Mouse (Mus musculus) liver, embryonic 13.5 days (tissue): ENCODE measurements around the gene Rnf187. TPM values are rescaled to one million over a fixed set of nuclear protein-coding genes. Genes with fewer than 3 reads are reported as not detected.

Experiments used
- ATAC-seq: fragments of 200-750 bp; cut with Nextera tagmentation; 2 replicates; pipeline ENCODE4 v1.8.0; 2017; ENCODE audit warnings: low read depth, mild to moderate bottlenecking, moderate number of reproducible peaks, moderate library complexity
- DNase-seq: peaks from one replicate; pipeline ENCODE4 v3.0.0; 2022
- H3K27ac ChIP-seq: fragments of 300-500 bp; sonication (generic); 2 replicates; pipeline ENCODE4 v1.5.1; 2015; ENCODE audit warnings: moderate library complexity, mild to moderate bottlenecking, inconsistent platforms
- H3K27me3 ChIP-seq: fragments of 300-500 bp; sonication (generic); 2 replicates; pipeline ENCODE4 v1.6.1; 2015; ENCODE audit warnings: mild to moderate bottlenecking, inconsistent platforms
- H3K36me3 ChIP-seq: fragments of 300-500 bp; sonication (generic); 2 replicates; pipeline ENCODE4 v1.6.1; 2015; ENCODE audit warnings: mild to moderate bottlenecking, inconsistent platforms
- H3K4me1 ChIP-seq: fragments of 300-500 bp; sonication (generic); replicated peaks from 2 replicates; pipeline ENCODE4 v1.6.1; 2015; ENCODE audit warnings: inconsistent platforms
- H3K4me2 ChIP-seq: fragments of 300-500 bp; sonication (generic); 2 replicates; pipeline ENCODE4 v1.6.1; 2015; ENCODE audit warnings: inconsistent platforms, mild to moderate bottlenecking, moderate library complexity
- H3K4me3 ChIP-seq: fragments of 300-500 bp; sonication (generic); replicated peaks from 2 replicates; pipeline ENCODE4 v1.5.1; 2015; ENCODE audit warnings: mild to moderate bottlenecking, inconsistent platforms
- H3K9ac ChIP-seq: fragments of 300-500 bp; sonication (generic); 2 replicates; pipeline ENCODE4 v1.6.1; 2015; ENCODE audit warnings: mild to moderate bottlenecking, inconsistent platforms
- H3K9me3 ChIP-seq: fragments of 300-500 bp; sonication (generic); replicated peaks from 2 replicates; pipeline ENCODE4 v1.6.1; 2016; ENCODE audit warnings: inconsistent platforms
- WGBS: fragments of 180-500 bp; shearing (Covaris S2); methylation state at CpG from one replicate; pipeline ENCODE4 v1.1.7; 2015; ENCODE audit not compliant: insufficient replicate concordance; 5-methylcytosine and 5-hydroxymethylcytosine counted together
- polyA plus RNA-seq: library from polyadenylated mRNA; unstranded; fragments of >200 nt; fragmentation: Nextera tagmentation; extraction: Ambion mirVana; gene quantifications from 2 replicates; pipeline ENCODE4 v1.2.1, GENCODE M21; 2015

The Rnf187 gene
- 125 and 130 TPM in 2 replicates for polyA plus RNA-seq

DNA sequence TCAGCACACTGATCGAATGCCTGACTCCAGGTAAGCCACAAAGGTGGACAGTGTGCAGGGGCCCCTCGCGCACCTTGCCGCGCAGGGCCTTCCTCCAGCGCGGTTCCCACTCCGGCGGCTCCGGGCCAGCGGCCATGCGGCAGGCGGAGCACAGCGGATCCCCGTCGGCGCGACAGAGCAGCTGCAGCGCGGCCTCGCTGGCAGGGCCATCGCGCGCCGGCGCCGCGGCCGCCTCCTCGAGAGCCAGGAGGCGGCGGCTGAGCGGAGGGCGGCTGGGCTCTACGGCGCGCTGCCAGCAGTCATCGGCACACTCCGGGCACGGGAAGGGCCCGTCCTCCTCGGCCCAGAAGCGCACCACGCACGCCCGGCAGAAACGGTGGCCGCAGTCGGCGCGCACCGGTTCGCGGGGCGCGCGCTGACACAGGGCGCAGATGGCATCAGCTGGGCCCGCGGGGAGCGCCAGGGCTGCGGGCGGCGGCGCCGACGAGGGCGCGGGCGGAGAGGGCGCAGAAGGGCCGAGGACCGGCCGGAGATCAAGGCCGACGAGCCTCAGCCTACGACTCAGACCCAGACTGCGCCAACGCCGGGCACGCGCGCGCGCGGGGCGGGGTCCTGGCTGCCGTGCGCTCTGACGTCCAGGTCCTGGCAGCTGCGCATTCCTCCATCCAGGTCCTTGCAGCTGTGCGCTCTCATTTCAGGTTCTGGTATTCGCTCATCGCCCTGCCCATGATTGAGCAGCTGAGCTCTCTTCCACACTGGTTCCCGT is at the start of gene Rnf187:
Rnf187 (minus strand) TSS at position 595 of the 766 bp plus-strand sequence.
- peak within 1 kb of the TSS; percentile 96 for H3K4me2 ChIP-seq
- ATAC-seq (peak; percentile 95), DNase-seq (peak; percentile 79)
- H3K27ac ChIP-seq, result peak within 1 kb of the TSS; percentile 95
- peak within 1 kb of the TSS; percentile 94 for H3K4me3 ChIP-seq
- peaks cover 35% of the 10 kb centered on the region for H3K4me1 ChIP-seq
- no peaks in the 10 kb centered on the region for H3K9me3 ChIP-seq
- H3K27me3 ChIP-seq, result peaks cover 13% of the 10 kb centered on the region
- WGBS, result under 1% methylated on average over 95 of the region's 95 CpGs
- H3K9ac ChIP-seq, result peak within 1 kb of the TSS; percentile 98
- peaks cover 35% of the 10 kb centered on the region for H3K36me3 ChIP-seq

DNA sequence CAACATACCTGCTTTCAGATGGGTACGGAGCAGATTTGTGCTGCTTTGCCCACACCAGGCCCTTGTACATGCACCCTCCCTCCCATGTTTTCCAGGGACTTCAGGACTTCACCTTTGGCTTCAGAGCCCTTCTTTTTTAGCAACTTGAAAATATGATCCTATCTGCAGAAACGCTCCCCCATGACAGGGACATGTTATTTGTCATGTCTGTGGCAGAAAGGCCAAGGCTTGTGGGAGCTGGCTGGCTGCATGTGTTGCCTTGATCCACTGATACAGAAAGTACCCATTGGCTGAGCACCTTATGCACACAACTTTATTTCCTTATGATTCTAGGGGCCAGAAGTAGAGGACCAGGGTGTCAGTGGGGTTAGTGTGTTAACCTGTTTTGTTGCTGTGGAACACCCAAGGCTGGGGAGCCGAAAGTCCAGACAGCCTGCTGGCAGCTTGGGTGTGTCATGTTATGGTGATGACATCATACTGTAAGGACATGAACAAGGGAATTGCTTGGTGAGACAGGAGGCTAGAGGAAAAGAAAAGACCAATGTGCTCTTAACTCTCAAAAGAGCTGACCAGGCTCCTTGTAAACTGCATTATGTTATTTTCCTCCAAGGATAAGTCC is 46.7 kb upstream of the Rnf187 start:
- Histone ChIP-seq H3K4me1 (peaks cover 41% of the 10 kb centered on the region), H3K36me3 (peaks cover 88% of the 10 kb centered on the region), H3K27ac (no peak overlapping the region), H3K4me2 (no peak overlapping the region), H3K4me3 (no peak overlapping the region), H3K9me3 (no peaks in the 10 kb centered on the region), H3K27me3 (no peaks in the 10 kb centered on the region), H3K9ac (no peak overlapping the region)
- no peak for ATAC-seq
- no peak for DNase-seq
- 79% methylated on average over 3 of the region's 3 CpGs for WGBS

DNA sequence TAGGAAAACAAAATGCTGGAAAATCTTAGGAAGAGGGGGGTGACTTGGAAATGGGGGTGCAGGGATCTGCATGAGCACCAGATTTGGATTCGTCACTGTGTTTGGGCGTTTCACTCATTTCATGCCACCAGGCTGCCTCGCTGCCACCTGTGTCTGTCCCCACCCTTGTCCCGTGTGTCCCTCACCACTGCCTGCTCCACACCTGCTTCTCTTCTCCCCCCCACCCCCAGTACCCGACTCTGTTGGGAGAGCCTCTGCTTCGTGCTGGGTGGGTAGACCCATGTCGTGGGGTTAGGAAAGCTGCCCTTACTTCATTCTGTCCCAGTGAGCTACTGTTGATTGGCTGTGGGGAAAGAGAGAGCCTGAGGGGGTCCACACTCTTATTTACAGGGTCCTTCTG is 45.9 kb upstream of the Rnf187 start:
- H3K4me2 ChIP-seq, result no peak overlapping the region
- DNase-seq, result no peak
- 84% methylated on average over 7 of the region's 7 CpGs for WGBS
- no peak overlapping the region for H3K9ac ChIP-seq
- no peak for ATAC-seq
- peaks cover 43% of the 10 kb centered on the region for H3K4me1 ChIP-seq
- H3K4me3 ChIP-seq, result no peak overlapping the region
- H3K9me3 ChIP-seq, result no peaks in the 10 kb centered on the region
- H3K27ac ChIP-seq, result no peak overlapping the region
- H3K36me3 ChIP-seq, result peaks cover 81% of the 10 kb centered on the region
- H3K27me3 ChIP-seq, result no peaks in the 10 kb centered on the region

DNA sequence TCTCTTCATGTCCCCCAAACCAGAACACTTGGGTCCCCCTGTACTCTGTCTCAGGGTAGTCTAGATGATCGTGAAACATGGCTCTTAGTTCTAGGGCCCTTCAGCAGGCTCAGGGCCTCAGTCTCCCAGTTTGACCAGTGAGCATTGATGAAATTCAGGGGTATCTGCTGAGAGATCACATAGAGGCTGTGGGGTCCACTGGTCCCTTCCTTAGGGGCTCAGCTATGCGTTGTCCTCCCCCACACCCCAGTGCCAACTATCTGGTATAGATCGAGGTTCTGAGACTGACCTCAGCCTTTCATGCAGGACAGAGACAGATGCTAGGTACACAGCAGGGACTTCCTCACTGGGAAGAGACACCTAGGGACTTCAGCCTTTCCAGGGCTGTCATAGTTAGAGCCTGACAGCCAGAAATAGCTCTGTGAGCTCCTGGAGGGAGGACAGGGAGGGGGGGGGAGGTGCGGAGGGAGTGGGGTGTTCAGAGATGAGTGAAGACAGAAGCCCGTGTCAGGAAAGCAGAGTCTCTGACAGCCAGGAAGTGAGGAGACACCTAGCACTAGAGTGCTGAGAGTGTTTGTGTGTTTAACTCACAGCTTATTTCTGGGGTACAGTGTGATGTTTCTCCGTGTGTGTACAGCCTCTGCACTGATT is 45.1 kb upstream of the Rnf187 start:
- Histone ChIP-seq H3K4me2 (no peak overlapping the region), H3K9ac (no peak overlapping the region), H3K36me3 (peaks cover 73% of the 10 kb centered on the region), H3K27ac (no peak overlapping the region), H3K4me3 (no peak overlapping the region), H3K27me3 (no peaks in the 10 kb centered on the region), H3K9me3 (no peaks in the 10 kb centered on the region), H3K4me1 (peaks cover 51% of the 10 kb centered on the region)
- DNase-seq (no peak), ATAC-seq (no peak)
- WGBS, result 79% methylated on average over 6 of the region's 6 CpGs

DNA sequence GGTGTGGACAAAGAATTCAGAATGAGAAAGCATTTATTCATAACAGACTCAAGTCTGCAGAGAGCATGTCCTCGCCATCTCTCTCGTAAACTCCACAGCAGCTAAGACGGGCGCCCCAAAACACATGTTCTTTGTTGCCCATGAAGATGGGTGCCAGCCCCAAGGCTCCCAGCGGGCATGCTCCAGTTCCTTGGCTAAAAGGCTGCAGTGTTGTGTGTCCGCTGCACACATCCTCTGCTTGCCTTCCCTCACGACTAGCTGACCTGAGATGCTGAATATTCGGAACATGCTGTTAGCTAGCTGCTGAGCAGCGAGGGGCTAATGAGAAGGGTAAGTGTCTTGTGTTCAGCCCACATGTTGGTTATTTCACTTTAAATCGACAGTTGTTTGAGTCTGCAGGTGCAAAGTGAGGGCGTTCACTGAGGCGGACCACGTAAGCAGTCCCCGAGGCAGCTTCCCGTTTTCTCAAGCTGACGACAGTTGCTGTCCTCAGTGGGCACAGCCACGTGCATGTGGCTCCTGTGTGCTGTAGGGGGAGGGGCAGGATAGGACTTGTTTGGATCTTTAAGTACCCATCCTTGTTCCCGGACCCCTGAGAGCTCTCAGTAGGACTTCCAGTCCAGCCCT is 43.9 kb upstream of the Rnf187 start:
- 77% methylated on average over 18 of the region's 18 CpGs for WGBS

DNA sequence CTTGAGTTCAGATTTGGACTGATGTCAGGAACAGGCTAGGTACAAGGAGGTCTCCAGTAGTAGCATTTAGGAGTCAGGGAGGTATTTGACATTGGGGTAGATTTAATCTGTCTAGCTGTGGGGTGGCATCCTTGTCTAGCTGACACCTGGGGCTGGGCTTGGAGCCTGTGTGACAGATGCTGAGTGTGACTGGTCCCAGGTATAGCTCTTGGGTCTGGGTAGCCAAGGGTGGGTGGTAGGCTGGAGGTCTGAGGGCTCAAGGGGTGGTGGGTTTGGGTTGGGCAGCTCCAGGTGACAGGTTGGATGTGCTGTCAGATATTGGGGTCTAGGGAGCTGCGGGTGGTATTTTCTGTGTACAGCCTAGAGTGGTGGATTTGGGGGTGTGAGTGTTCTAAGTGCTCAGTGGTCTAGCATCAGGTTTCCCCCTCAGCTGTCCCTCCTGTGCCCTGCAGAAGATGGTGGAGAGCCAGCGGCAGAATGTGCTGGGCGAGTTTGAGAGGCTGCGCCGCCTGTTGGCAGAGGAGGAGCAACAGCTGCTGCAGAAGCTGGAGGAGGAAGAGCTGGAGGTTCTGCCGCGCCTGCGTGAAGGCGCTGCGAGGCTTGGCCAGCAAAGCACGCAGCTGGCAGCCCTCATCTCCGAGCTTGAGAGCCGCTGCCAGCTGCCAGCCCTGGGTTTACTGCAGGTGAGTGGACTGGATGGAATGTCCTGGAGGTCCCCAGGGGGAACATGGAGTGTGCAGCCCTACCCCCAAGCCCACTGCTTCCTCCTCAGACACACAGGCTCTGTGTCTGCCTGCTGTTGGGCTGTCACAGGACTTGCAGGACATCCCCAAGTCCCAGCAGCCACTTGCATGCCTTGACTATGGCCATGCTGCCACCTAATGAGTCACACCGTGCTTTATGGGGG is 43.1 kb upstream of the Rnf187 start:
- Histone ChIP-seq H3K4me2 (no peak overlapping the region), H3K9ac (no peak overlapping the region), H3K4me1 (peaks cover 61% of the 10 kb centered on the region), H3K27me3 (no peaks in the 10 kb centered on the region), H3K9me3 (no peaks in the 10 kb centered on the region), H3K27ac (no peak overlapping the region), H3K4me3 (no peak overlapping the region), H3K36me3 (peaks cover 54% of the 10 kb centered on the region)
- WGBS, result 71% methylated on average over 14 of the region's 14 CpGs
- ATAC-seq (no peak), DNase-seq (no peak)

More for the DNA sequence above, 43.9 kb upstream of the Rnf187 start:
- no peak overlapping the region for H3K4me2 ChIP-seq
- no peak overlapping the region for H3K4me3 ChIP-seq
- no peaks in the 10 kb centered on the region for H3K9me3 ChIP-seq
- H3K27me3 ChIP-seq, result no peaks in the 10 kb centered on the region
- ATAC-seq (no peak), DNase-seq (no peak)
- H3K27ac ChIP-seq, result no peak overlapping the region; the same call in 1 of the 2 replicates
- peaks cover 62% of the 10 kb centered on the region for H3K36me3 ChIP-seq
- H3K4me1 ChIP-seq, result peaks cover 55% of the 10 kb centered on the region
- no peak overlapping the region for H3K9ac ChIP-seq

DNA sequence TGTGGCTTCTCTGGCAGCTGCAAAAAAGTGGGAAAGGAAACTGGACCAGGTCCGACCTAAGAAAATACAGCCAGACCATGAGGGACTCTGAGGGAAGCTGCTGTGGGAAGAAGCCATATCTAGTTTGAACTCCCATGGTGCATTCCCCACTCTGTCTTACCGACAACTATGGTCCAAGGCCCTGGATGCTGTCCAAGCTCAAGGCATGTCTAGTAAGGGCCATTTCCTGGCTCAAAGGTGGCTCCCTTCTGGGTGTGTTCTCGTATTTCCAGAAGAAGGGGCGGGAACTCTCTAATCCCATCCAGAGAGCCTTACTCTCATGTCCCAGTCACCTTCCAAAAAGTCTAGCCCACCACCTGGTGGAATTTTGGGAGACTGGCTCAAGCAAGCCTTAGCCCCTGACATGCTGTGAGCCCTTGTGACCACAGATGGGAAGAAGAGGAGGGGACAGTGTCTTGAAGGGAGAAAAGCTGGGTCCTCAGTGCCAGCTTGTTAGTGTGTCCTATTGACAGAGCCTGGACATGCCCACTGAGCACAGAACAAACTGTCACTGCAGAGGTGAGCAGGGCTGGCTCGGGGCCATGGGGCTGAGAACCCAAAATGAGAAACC is 41.8 kb upstream of the Rnf187 start:
- Histone ChIP-seq H3K4me1 (peaks cover 58% of the 10 kb centered on the region), H3K27ac (no peak overlapping the region), H3K9ac (peak overlapping the region; percentile 95), H3K9me3 (no peaks in the 10 kb centered on the region), H3K36me3 (peaks cover 41% of the 10 kb centered on the region), H3K4me2 (peak overlapping the region; percentile 88), H3K4me3 (peak overlapping the region; percentile 95), H3K27me3 (no peaks in the 10 kb centered on the region)
- WGBS, result 75% methylated on average over 5 of the region's 5 CpGs
- ATAC-seq (no peak), DNase-seq (no peak)

DNA sequence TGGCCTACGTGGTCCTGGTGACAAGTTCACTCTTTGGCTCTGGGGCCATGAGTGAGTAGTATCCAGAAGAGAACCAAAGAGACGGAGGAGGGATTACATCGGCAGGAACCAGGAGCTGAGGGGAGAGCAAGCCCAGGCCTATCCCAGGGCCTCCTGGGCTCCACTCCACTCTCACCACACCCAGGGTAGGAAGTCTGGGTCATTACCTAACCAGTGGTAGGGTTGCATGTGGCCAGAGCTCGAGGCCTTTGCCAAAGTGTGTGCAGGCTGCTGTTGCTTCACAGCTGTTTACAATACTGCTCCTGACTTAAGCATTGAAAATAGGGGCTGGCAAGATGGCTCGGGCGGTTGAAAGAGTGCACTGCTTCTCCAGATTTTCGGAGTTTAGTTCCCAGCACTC is 40.9 kb upstream of the Rnf187 start:
- H3K9ac ChIP-seq, result peak overlapping the region; percentile 95
- H3K4me2 ChIP-seq, result peak overlapping the region; percentile 88
- ATAC-seq, result peak; percentile 32; the same call in 1 of the 2 replicates
- H3K27me3 ChIP-seq, result no peaks in the 10 kb centered on the region
- 64% methylated on average over 7 of the region's 7 CpGs for WGBS
- H3K27ac ChIP-seq, result peak overlapping the region; percentile 58
- peak overlapping the region; percentile 95 for H3K4me3 ChIP-seq
- peaks cover 32% of the 10 kb centered on the region for H3K36me3 ChIP-seq
- no peaks in the 10 kb centered on the region for H3K9me3 ChIP-seq
- H3K4me1 ChIP-seq, result peaks cover 59% of the 10 kb centered on the region
- DNase-seq, result no peak

DNA sequence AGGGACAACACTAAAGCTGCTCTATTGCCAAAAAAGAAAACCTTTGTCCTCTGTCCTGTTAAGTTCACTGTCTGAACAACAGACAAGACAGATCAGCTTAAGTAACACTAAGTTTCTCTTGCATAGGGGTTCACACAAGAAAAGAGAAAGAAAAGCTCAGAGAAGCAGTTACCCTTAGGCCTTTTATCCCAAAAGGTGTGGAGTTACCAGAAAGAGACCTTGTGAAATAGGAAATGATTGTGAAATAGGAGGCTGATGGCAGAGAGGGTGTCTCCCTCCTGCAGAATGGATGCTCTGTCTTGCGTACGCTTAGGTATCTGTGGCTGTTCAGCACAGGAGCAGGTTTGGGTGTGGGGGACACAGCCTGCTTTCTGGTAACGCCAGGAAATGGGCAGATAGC is 40.5 kb upstream of the Rnf187 start:
- Histone ChIP-seq H3K9ac (peak overlapping the region; percentile 95), H3K4me2 (peak overlapping the region; percentile 88), H3K4me1 (peaks cover 64% of the 10 kb centered on the region), H3K4me3 (peak overlapping the region; percentile 95), H3K36me3 (peaks cover 31% of the 10 kb centered on the region), H3K27ac (peak overlapping the region; percentile 58), H3K9me3 (no peaks in the 10 kb centered on the region), H3K27me3 (no peaks in the 10 kb centered on the region)
- WGBS, result 38% methylated on average over 3 of the region's 3 CpGs
- DNase-seq (no peak), ATAC-seq (0 out of 2 replicates have a peak, but pooled peaks have one; percentile 6)

GRCm38 (mm10) chr11:58978706-58979030 is 40.0 kb upstream of the Rnf187 start:
- H3K36me3 ChIP-seq, result peaks cover 26% of the 10 kb centered on the region
- peak overlapping the region; percentile 95 for H3K9ac ChIP-seq
- peak overlapping the region; percentile 95 for H3K4me3 ChIP-seq
- ATAC-seq, result peak; percentile 10; the same call in 1 of the 2 replicates
- no peaks in the 10 kb centered on the region for H3K9me3 ChIP-seq
- H3K27ac ChIP-seq, result peak overlapping the region; percentile 87
- H3K27me3 ChIP-seq, result no peaks in the 10 kb centered on the region
- H3K4me1 ChIP-seq, result peaks cover 68% of the 10 kb centered on the region
- WGBS, result 2% methylated on average over 5 of the region's 5 CpGs
- no peak for DNase-seq
- H3K4me2 ChIP-seq, result peak overlapping the region; percentile 88
